Mouse (Mus musculus) kidney, adult 2 months (tissue): ENCODE results near the gene Scgb1c1.

Source experiments
- CTCF ChIP-seq: fragments of 200-500 bp; conservative IDR thresholded peaks from 2 replicates; pipeline ENCODE4 v1.5.1; 2011; ENCODE audit warnings: low read depth, mild to moderate bottlenecking, control low read depth, low read length, moderate library complexity, mixed read lengths; ENCODE audit not compliant: insufficient read depth, insufficient read length
- POLR2A ChIP-seq: fragments of 200-500 bp; IDR thresholded peaks from one replicate; pipeline ENCODE4 v1.6.1; 2011; ENCODE audit warnings: low read depth, low read length, control low read depth

- TF ChIP-seq CTCF (no peak), POLR2A (no peak)
Observed at GRCm38 (mm10) chr7:140880865-140881515, 35.6 kb downstream of the Scgb1c1 start.
